Mouse (Mus musculus): ENCODE results near the gene Camta1.

The Camta1 gene

GRCm38 (mm10) chr4:150869276-150870197 is 992.1 kb downstream of the Camta1 start:
- DNase-seq (ENCODE audit: low read depth, low spot score): no peak

DNA sequence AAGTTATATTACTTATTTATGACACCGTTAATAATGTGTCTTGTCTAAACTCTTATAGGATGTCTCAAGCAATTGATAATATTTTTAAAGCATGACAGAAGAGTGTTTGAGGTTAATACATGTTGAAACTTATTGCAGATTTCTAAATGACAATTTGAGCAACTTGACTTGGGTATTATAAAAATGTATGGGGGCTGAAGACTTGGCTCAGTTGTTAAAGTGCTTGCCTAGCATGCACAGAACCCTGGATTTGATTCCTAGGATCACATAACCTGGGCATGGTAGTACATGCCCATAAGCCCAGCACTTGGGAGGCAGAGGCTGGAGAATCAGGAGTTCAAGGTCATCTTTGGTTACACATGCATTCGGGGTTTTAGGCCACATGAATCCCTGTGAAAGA is 992.8 kb downstream of the Camta1 start:
- no peak for DNase-seq (ENCODE audit: low read depth, low spot score)

DNA sequence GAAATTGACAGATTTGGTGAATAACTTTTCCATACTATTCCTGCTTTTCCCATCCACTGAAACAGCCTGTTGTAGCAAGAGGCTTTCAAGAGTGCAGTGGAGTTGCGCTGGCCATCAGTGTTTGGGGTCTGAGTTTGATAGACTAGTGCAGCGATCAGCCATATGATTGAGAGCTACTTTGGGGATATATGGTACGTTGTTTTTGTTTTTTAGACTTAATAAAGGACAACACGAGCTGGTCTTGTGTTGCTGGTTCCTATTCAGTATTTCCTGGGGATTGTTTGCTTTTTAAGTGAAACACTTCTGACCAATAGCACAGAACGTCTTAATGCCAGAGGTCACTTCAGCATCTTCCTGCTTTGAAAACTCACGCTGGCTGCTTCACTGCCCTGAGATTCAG is 993.5 kb downstream of the Camta1 start:
- no peak for DNase-seq (ENCODE audit: low read depth, low spot score)

Data from 3T3-L1 (cell line).